Mouse (Mus musculus) heart, embryonic 16.5 days (tissue): ENCODE results near the gene Gipc2. TPM values are rescaled to one million over a fixed set of nuclear protein-coding genes. Genes with fewer than 3 reads are reported as not detected.
"Not testable (repeated sequence)": the region's sequence is repeated elsewhere in the genome, so short reads cannot be mapped to it uniquely, and the experiment has no call there.

ENCODE experiments used
- ATAC-seq: fragments of 200-750 bp; cut with Nextera tagmentation; replicated peaks from 2 replicates; pipeline ENCODE4 v1.8.0; 2017; ENCODE audit warnings: moderate number of reproducible peaks; ENCODE audit not compliant: insufficient read depth, low FRiP score; ENCODE audit errors: extremely low read depth
- H3K27ac ChIP-seq: fragments of 300-500 bp; sonication (generic); 2 replicates; pipeline ENCODE4 v1.5.1; 2014; ENCODE audit warnings: mild to moderate bottlenecking, low read length, control low read depth, moderate library complexity
- H3K27me3 ChIP-seq: fragments of 300-500 bp; sonication (generic); 2 replicates; pipeline ENCODE4 v1.6.1; 2014; ENCODE audit warnings: low read length, mixed read lengths; ENCODE audit not compliant: control insufficient read depth, insufficient read depth
- H3K36me3 ChIP-seq: fragments of 300-500 bp; sonication (generic); 2 replicates; pipeline ENCODE4 v1.6.1; 2014; ENCODE audit not compliant: control insufficient read depth, insufficient read depth
- H3K4me1 ChIP-seq: fragments of 300-500 bp; sonication (generic); 2 replicates; pipeline ENCODE4 v1.6.1; 2014; ENCODE audit warnings: low read length, mixed read lengths; ENCODE audit not compliant: control insufficient read depth, insufficient read depth
- H3K4me2 ChIP-seq: fragments of 300-500 bp; sonication (generic); 2 replicates; pipeline ENCODE4 v1.6.1; 2014; ENCODE audit warnings: low read depth, mild to moderate bottlenecking, control low read depth, low read length
- H3K4me3 ChIP-seq: fragments of 300-500 bp; sonication (generic); 2 replicates; pipeline ENCODE4 v1.5.1; 2014; ENCODE audit warnings: mild to moderate bottlenecking, control low read depth, low read length
- H3K9ac ChIP-seq: fragments of 300-500 bp; sonication (generic); 2 replicates; pipeline ENCODE4 v1.6.1; 2014; ENCODE audit warnings: low read length, control low read depth
- H3K9me3 ChIP-seq: fragments of 300-500 bp; sonication (generic); replicated peaks from 2 replicates; pipeline ENCODE4 v1.6.1; 2016; ENCODE audit warnings: low read length; ENCODE audit not compliant: control insufficient read depth
- WGBS: fragments of 180-500 bp; shearing (Covaris S2); extraction: QIAGEN DNeasy Blood & Tissue Kit; methylation state at CpG from one replicate; pipeline ENCODE4 v1.1.7; 2014; 5-methylcytosine and 5-hydroxymethylcytosine counted together
- polyA plus RNA-seq: library from polyadenylated mRNA; unstranded; fragments of >200 nt; fragmentation: Nextera tagmentation; extraction: Ambion mirVana; gene quantifications from 2 replicates; pipeline ENCODE4 v1.2.1, GENCODE M21; 2015

Gipc2 gene
- polyA plus RNA-seq, 1 experiment from 2014 or later, result 5.7 TPM

DNA sequence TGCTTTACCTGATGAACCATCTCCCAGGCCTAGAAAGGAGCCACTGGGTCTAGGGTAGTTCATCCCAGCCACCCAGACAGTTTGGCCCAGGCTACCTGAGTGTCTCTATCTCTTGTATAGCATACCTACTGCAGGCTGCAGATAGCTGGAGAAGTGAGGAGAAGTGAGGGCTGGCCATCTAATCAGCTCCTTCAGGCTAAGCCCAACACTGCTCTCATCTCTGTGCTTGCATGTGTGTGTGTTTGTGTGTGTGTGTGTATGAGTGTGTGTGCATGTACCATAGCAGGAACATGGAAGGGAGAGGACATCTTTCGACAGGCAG is 13.6 kb downstream of the Gipc2 start:
- no peak overlapping the region for H3K4me3 ChIP-seq
- no peaks in the 10 kb centered on the region for H3K36me3 ChIP-seq
- peaks cover 23% of the 10 kb centered on the region for H3K4me1 ChIP-seq
- no peaks in the 10 kb centered on the region for H3K27me3 ChIP-seq
- H3K27ac ChIP-seq, result no peak overlapping the region
- H3K9me3 ChIP-seq, result no peaks in the 10 kb centered on the region
- H3K9ac ChIP-seq, result peak overlapping the region; percentile 40; the same call in 1 of the 2 replicates
- ATAC-seq, result no peak
- peak overlapping the region; percentile 58 for H3K4me2 ChIP-seq
- WGBS, result 80% methylated on average over 1 of the region's 1 CpGs

GRCm38 (mm10) chr3:152151725-152152482 is 14.1 kb downstream of the Gipc2 start:
- no peaks in the 10 kb centered on the region for H3K9me3 ChIP-seq
- H3K36me3 ChIP-seq, result no peaks in the 10 kb centered on the region
- no peak overlapping the region for H3K27ac ChIP-seq
- ATAC-seq, result no peak
- no peaks in the 10 kb centered on the region for H3K27me3 ChIP-seq
- peak overlapping the region; percentile 40; the same call in 1 of the 2 replicates for H3K9ac ChIP-seq
- peak overlapping the region; percentile 58 for H3K4me2 ChIP-seq
- H3K4me1 ChIP-seq, result peaks cover 28% of the 10 kb centered on the region
- H3K4me3 ChIP-seq, result peak overlapping the region; percentile 35
- WGBS, result 55% methylated on average over 27 of the region's 29 CpGs

DNA sequence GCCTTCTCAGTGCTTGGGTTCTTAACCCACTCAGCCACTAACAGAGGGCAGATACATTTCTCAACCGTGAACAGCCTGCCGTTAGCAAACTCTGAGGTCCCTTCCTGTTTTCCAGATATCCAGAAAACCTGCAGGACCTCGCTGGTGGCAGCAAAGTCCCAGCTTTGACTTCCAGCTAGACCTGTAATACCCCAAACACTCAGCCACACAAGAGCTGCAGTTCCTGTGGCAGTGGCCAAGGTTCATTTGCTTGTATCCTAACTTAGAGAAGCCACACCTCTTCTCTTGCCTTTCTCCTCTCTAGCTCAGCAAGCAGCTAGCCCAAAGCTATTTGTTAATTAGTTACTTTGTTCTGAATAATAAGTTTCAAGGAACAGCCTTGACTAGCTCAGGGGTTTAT is 16.2 kb downstream of the Gipc2 start:
- Histone ChIP-seq H3K9ac (no peak overlapping the region), H3K36me3 (no peaks in the 10 kb centered on the region), H3K4me3 (no peak overlapping the region), H3K27ac (peak overlapping the region; percentile 38), H3K4me1 (peaks cover 38% of the 10 kb centered on the region), H3K9me3 (no peaks in the 10 kb centered on the region), H3K4me2 (no peak overlapping the region), H3K27me3 (no peaks in the 10 kb centered on the region)
- no peak for ATAC-seq
- 22% methylated on average over 3 of the region's 3 CpGs for WGBS

GRCm38 (mm10) chr3:152149449-152149848 is 16.6 kb downstream of the Gipc2 start:
- H3K4me2 ChIP-seq, result no peak overlapping the region
- H3K27ac ChIP-seq, result peak overlapping the region; percentile 38
- peaks cover 42% of the 10 kb centered on the region for H3K4me1 ChIP-seq
- no peak overlapping the region for H3K9ac ChIP-seq
- H3K4me3 ChIP-seq, result no peak overlapping the region
- 35% methylated on average over 7 of the region's 7 CpGs for WGBS
- ATAC-seq, result no peak
- H3K36me3 ChIP-seq, result no peaks in the 10 kb centered on the region
- H3K27me3 ChIP-seq, result no peaks in the 10 kb centered on the region
- H3K9me3 ChIP-seq, result no peaks in the 10 kb centered on the region

DNA sequence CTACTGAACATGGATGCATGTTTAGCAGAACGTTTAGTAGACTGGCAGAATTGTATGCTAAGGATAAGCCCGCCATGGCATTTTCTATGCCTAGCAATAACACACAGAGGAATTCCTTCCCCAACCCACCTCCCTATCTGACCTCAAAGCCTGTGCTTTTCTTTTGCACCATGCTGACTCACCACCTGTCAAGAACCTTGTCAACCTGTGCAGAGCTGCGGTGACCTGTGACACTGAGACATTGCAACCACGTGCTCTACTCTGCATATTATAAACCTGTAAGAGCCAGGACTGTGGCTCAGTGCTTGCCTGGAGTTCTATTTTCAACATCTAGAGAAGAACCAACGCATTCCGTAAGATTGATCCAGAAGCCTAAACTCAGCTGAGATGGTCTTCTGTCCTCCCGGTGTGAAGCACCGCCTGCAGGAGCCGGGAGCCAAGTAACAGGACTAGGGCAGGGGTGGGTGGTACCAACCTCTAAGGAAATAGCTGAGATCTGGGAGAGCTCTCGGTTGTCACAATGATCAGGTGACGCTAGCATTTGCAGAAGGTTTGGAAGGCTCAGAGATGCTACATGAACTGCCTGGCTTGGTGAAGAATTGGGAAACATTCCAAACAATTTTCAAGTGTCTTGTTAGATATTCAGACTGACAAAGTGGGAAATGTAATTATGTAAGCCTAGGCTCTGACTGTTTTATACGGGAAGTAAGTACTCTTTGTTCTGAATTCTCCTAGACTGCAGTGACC is 18.8 kb downstream of the Gipc2 start:
- Histone ChIP-seq H3K4me3 (no peak overlapping the region), H3K27me3 (no peaks in the 10 kb centered on the region), H3K36me3 (no peaks in the 10 kb centered on the region), H3K9ac (no peak overlapping the region), H3K27ac (peak overlapping the region; percentile 55), H3K9me3 (no peaks in the 10 kb centered on the region), H3K4me2 (peak overlapping the region; percentile 28; the same call in 1 of the 2 replicates), H3K4me1 (peaks cover 49% of the 10 kb centered on the region)
- ATAC-seq, result no peak
- WGBS, result 41% methylated on average over 12 of the region's 12 CpGs

- Histone ChIP-seq H3K4me1 (peaks cover 45% of the 10 kb centered on the region), H3K27me3 (no peaks in the 10 kb centered on the region), H3K36me3 (no peaks in the 10 kb centered on the region), H3K9ac (peak overlapping the region; percentile 54), H3K9me3 (no peaks in the 10 kb centered on the region), H3K4me2 (peak overlapping the region; percentile 37; the same call in 1 of the 2 replicates), H3K4me3 (no peak overlapping the region), H3K27ac (peak overlapping the region; percentile 98)
- WGBS, result 18% methylated on average over 2 of the region's 2 CpGs
- ATAC-seq, result peak; percentile 96
These were observed 20.8 kb downstream of the Gipc2 start for GRCm38 (mm10) chr3:152145186-152145585.

DNA sequence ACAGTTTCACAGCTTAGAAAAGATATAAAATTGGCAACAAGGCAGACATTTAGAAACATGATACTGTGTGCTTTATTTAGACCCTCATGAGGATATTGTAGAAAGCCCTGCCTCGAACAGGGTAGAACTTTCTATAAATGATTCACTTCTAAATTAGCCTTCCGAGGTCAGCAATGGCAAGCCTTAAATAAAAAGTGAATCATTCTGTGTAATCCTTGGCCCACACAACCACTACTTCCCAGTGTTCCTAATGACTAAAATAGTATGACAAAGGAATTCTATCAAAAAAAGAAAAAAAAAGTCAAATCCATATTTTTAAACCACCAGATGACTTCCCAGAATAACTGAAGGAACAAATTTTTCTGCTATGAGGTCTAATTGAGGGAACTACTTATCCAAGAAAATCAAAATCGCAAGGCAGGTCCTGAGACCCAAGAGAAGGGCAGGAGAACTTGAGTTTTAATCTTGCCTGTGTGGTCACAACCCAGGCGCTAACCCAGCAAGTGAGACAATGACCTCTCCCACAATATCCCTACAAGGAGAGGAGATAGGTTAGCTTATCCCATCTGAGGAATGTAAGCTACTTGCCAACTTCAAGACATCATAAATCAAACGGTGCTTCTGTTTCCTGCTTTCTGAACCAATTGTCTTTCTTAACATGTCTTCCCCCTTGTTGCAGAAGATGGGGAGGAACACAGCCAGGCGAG is 22.9 kb downstream of the Gipc2 start:
- Histone ChIP-seq H3K36me3 (no peaks in the 10 kb centered on the region), H3K4me2 (no peak overlapping the region), H3K4me1 (peaks cover 35% of the 10 kb centered on the region), H3K9me3 (no peaks in the 10 kb centered on the region), H3K4me3 (no peak overlapping the region), H3K9ac (no peak overlapping the region), H3K27ac (peak overlapping the region; percentile 98), H3K27me3 (no peaks in the 10 kb centered on the region)
- peak; percentile 6; the same call in 1 of the 2 replicates for ATAC-seq
- 33% methylated on average over 6 of the region's 6 CpGs for WGBS

DNA sequence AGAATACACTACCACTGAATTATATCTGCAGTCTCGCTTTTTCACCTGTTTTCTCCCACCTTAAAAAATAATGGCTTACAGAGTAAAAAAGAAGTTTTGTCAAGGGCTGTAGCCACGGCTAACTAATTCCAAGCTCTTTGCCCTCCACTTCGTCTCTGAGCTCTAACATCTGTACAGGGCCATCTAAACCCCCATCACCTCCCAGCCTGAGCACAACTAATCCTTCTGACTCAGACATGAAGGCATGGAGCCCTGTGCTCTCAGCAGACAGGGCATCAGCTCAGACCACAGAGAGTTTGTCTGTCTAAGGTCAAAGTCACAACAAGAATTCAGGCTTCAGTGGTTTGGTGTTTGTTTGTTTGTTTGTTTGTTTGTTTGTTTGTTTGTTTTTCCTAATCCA is 23.9 kb downstream of the Gipc2 start:
- Histone ChIP-seq H3K9me3 (no peaks in the 10 kb centered on the region), H3K27ac (peak overlapping the region; percentile 3), H3K36me3 (no peaks in the 10 kb centered on the region), H3K4me2 (no peak overlapping the region), H3K4me3 (no peak overlapping the region), H3K9ac (no peak overlapping the region), H3K27me3 (no peaks in the 10 kb centered on the region), H3K4me1 (peaks cover 26% of the 10 kb centered on the region)
- WGBS, result 73% methylated on average over 3 of the region's 3 CpGs
- ATAC-seq, result no peak

DNA sequence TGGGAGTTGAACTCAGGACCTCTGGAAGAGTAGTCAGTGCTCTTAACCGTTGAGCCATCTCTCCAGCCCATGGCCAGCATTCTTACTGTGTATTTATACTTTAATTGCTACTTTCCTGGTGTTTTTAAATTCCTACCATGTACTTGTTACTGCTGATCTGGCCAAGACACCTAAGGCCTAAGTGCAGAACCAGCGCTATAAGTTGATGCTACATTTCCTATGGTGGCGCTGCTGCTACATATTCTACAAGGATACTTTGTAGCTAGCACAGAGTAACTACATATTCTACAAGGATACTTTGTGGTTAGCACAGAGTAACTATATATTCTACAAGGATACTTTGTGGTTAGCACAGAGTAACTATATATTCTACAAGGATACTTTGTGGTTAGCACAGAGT is 26.7 kb downstream of the Gipc2 start:
- not testable (repeated sequence) for H3K27ac ChIP-seq, H3K9ac ChIP-seq, H3K4me3 ChIP-seq, H3K36me3 ChIP-seq, ATAC-seq, H3K4me2 ChIP-seq, H3K9me3 ChIP-seq, H3K27me3 ChIP-seq
- WGBS, result 88% methylated on average over 3 of the region's 3 CpGs
- H3K4me1 ChIP-seq, result peaks cover 10% of the 10 kb centered on the region
